Mouse (Mus musculus): ENCODE measurements around the gene Tnfaip2. TPM values are rescaled to one million over a fixed set of nuclear protein-coding genes. Genes with fewer than 3 reads are reported as not detected.

The Tnfaip2 gene
- total and polyA plus RNA-seq, 3 experiments, result 12.2 to 19.5 (median 15.8) TPM

GRCm38 (mm10) chr12:111443921-111444831 is 1.9 kb downstream of the Tnfaip2 start:
- DNase-seq, result no peak

- DNase-seq, result no peak
Measured at GRCm38 (mm10) chr12:111445161-111445889, 3.1 kb downstream of the Tnfaip2 start.

- no peak for DNase-seq
Measured at GRCm38 (mm10) chr12:111445890-111446613, 3.8 kb downstream of the Tnfaip2 start.

GRCm38 (mm10) chr12:111446745-111447144 is 4.5 kb downstream of the Tnfaip2 start:
- DNase-seq, result no peak

- DNase-seq, result no peak
Measured at GRCm38 (mm10) chr12:111447350-111447749, 5.1 kb downstream of the Tnfaip2 start.

- no peak for DNase-seq
Measured at GRCm38 (mm10) chr12:111447898-111448760, 5.9 kb downstream of the Tnfaip2 start.

- DNase-seq, result peak; percentile 77
Measured at GRCm38 (mm10) chr12:111448931-111449705, 6.8 kb downstream of the Tnfaip2 start.

GRCm38 (mm10) chr12:111450359-111450758 is 8.1 kb downstream of the Tnfaip2 start:
- peak; percentile 77 for DNase-seq

GRCm38 (mm10) chr12:111451561-111451960 is 9.3 kb downstream of the Tnfaip2 start:
- no peak for DNase-seq

GRCm38 (mm10) chr12:111454021-111454420 is 11.8 kb downstream of the Tnfaip2 start:
- no peak for DNase-seq

GRCm38 (mm10) chr12:111454543-111455280 is 12.4 kb downstream of the Tnfaip2 start:
- no peak for DNase-seq

- no peak for DNase-seq
Measured at GRCm38 (mm10) chr12:111455311-111455846, 13.1 kb downstream of the Tnfaip2 start.

- no peak for DNase-seq
Measured at GRCm38 (mm10) chr12:111455860-111456259, 13.6 kb downstream of the Tnfaip2 start.

- DNase-seq, result no peak
Measured at GRCm38 (mm10) chr12:111457742-111458141, 15.5 kb downstream of the Tnfaip2 start.

- no peak for DNase-seq
Measured at GRCm38 (mm10) chr12:111463570-111463969, 21.3 kb downstream of the Tnfaip2 start.

- DNase-seq, result no peak
Measured at GRCm38 (mm10) chr12:111466369-111466768, 24.1 kb downstream of the Tnfaip2 start.

GRCm38 (mm10) chr12:111468206-111468605 is 25.9 kb downstream of the Tnfaip2 start:
- DNase-seq, result no peak

- peak; percentile 73 for DNase-seq
Measured at GRCm38 (mm10) chr12:111469507-111469906, 27.2 kb downstream of the Tnfaip2 start.

- no peak for DNase-seq
Measured at GRCm38 (mm10) chr12:111471119-111471518, 28.9 kb downstream of the Tnfaip2 start.

Data from adrenal gland, adult 2 months (tissue).